Mouse (Mus musculus): ENCODE results near the gene Morc1.

Gene Morc1

DNA sequence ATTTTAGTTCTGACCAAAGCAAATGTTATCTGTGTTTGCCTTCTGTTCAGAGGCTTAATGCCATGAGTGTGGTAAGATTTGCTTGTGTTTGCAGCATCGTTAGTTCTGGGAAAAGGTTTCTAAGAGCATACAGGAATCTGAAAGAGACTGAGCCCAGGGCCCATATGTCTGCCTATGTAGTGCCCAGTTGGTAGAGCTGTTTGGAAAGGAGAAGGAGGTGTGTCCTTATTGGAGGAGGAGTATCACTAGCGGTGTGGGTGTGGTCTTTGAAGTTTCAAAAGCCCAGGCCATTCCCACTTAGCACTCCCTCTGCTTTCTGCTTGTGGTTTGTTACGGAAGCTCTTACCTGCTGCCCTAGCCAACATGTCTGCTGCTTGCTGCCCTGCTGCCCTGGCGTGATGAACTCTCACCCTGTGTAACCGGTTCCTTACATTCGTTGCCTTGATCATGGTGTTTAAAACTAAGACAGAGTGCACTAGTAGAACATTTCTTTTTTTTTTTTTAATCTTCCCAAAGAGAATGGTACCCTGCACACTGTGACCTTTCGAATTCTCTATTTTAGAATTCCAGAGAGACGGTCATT is 48.3 kb downstream of the Morc1 start:
- DNase-seq, result no peak

DNA sequence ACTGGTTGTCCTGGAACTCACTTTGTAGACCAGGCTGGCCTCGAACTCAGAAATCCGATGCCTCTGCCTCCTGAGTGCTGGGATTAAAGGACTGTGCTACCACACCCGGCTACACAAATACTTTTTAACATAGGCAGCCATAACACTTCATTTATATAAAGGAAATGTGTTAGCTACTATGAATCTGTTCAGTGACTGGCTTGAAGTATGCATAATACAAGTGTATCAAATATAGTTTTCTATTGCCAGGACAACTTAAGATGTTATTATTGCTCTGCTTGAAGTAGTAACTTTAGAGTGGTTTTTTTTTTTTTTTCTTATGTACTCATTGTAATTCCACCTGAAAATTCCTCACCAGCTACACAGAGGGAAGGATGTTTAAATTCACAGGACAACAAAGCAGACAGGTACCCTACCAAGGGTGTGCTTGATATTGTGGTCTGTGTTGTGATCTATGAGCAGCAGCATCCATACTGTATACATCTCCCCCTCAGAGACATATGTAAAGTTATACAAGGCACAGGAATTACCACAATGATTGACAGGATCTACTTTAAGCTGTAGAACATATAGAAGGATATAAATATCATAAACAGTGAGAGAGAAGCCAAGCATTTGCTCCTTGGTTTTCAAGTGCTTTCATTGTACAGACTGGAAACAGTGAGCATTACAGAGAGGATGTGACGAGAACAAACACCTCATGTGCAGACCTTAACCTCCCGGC is 85.9 kb downstream of the Morc1 start:
- DNase-seq, result no peak

DNA sequence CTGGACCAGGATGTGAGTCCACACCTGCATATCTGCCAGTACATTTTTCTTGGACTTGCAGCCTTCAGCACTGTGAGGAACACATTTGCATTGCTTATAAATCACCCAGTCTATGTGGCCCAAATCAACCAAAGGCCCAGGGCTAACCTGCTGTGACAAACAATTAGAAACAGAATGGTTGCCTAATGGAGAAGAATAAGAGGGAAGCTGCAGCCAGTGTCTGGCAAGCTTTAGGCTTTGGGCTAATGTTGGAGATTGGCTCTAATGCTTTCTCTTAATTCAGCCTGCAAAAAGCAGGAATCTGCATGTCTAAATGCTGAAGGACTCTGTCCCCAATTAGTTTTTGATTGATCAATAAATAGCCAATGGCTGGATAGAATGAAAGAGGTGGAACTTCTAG is 88.5 kb downstream of the Morc1 start:
- DNase-seq, result no peak

DNA sequence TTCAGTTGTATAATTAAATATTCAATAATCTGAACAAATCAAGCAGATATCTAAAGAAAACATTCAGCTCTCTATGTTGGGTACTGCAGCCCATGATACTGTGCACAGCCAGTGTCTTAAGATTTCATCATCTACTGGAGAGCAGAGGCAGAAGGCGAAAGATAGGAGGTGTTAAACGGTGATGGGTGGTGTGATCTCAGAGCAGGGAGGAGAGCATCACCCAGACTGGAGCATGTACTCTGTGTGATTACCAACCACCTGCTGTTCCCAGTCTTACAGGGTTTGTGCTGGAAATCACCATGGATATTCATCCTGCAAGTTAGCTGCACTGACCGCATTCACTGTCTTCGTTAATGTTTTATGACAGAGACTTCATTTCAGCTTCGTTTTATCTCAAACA is 106.1 kb downstream of the Morc1 start:
- DNase-seq, result peak; percentile 10

DNA sequence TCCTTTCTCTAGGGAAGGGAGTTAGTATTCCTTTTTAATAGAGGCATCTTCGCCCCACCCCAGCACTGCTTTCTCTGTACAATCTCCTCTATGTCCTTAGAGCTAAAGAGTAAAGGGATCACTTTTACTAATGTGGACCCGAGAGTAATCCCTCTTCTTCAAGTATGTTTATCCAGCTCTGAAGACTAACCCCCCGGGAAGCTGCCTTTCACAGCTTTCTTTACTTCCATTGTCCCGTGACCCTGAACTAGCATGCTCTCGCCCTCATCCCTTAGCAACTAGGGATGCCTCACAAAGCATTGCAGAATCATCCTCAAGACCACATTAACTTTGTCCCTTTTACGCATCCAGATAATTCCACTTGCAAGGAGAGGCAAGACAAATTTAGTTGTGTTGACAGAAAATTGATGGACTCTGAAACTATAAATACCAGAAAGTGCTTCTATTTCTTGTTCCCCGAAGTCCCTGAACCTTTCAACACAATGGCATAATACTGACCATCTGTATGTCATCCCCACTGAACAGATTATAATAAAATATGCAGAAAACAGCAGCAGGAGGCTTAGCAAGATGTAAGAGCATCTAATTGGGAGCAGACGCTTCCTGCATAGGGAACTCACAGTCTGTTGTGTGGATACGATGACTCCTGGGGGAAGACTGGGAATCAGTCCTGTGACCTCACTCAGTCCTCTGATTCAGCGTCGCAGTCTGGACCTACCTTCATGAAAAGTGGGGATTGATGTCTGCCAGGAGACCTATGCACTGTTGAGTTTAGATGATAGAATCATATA is 131.4 kb downstream of the Morc1 start:
- no peak for DNase-seq

DNA sequence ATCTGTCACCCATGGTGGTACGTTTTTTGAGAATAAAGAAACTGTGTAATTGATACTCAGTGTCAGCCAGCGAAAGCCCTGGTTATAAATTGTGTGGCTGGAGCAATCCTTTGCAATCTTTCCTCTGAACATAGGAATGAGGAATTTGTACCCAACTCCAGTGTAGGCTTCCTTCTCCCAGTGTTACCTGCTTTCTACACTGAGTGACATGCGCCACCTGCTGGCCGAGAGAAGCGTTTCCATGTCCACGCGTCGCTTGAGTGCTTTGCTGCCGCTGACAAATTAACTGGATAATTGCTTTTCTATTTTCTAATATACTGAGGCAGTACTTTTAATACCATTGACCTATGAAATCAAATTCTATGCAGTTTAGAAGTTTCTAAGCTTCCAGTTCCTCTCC is 139.3 kb downstream of the Morc1 start:
- DNase-seq, result peak; percentile 26

DNA sequence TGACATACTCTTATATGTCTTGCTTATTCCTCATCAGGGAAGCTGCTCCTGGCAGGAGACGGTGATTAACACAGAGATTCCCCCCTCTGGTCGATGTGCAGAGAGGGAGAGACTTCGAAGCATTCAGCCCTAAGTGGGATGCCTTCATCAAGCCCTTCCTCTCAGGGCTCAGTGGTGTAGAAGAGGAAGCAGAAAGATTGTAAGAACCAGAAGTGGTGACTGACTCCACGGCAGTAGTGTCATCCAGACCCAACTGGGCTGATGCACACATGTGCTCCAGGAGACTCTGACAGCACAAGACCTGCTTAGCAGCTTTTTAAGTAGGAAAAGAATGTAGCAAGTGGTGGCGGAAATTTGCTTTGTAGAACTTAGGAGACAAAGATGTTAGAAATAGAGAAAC is 143.0 kb downstream of the Morc1 start:
- DNase-seq, result no peak

DNA sequence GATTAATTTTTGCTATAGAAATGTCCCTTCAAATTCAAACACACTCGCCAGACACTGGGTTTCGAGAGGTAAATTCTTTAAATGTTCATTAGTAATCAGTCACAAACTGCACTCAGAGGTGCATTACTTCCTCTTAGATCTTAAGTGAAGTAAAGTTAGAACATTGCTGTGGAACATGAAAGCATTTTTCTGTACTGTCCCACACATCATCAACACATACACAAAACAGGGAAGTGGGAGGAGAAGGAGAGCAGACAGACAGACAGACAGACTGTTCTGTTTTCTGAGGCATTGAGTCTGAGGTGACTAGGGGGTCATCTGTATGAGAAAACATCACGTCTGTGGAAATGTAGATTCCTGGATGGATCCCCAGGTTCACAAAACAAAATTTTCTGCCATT is 143.5 kb downstream of the Morc1 start:
- no peak for DNase-seq

DNA sequence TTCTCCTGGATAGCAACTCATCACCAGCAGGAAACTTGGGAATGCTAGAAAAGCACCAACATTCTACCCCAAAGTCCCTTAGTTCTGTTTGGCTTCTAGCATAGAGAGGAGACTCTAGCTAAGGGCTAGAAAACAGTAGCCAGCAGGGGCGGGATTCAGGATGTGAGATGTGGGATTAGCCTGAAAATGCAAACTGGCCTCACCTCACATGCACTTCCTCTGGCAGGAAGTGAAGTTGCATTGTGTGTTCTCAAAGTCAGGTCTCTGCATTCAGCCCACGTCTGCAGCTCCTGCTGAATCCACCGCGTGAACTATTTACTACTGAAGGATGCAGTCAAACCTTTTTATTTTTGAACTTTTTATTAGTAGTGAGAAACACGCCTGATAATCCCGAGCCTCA is 154.3 kb downstream of the Morc1 start:
- DNase-seq, result no peak

DNA sequence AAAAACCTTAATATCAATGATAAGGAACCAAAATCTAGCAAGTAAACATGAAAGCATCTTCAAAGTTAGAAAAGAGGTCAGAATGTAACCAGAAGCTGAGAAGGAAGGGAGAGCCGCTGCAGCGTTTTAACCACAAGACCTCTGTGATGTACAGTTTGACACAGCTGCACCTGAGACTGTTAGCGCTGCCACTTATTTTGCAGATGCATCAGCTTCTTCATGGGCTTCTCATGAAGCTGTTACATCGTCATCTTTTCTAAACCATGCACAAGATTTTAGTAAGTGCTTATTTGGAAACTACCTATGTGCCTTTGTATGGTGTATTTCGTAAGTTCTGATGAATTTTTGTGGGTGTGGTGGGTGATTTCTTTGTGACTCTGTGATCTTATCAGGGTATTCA is 163.4 kb downstream of the Morc1 start:
- no peak for DNase-seq

DNA sequence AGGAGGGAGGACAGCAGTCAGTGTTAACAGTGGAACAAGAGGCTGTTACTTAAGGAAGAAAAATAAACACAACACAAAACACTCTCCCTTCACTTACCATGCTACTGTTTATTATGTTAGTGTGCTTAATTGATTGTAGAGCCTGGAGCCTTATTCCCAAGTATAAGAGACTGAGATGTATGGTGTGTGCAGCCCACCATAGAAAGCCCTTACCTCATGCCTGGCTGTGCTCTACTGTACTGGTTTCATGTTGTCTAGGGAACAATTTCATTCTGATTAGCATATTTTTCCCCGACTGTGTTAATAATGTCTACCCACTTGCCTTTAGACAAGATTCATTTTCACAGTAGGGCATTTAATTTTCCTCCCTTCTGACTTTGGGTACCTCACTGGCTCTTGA is 164.2 kb downstream of the Morc1 start:
- DNase-seq, result no peak

DNA sequence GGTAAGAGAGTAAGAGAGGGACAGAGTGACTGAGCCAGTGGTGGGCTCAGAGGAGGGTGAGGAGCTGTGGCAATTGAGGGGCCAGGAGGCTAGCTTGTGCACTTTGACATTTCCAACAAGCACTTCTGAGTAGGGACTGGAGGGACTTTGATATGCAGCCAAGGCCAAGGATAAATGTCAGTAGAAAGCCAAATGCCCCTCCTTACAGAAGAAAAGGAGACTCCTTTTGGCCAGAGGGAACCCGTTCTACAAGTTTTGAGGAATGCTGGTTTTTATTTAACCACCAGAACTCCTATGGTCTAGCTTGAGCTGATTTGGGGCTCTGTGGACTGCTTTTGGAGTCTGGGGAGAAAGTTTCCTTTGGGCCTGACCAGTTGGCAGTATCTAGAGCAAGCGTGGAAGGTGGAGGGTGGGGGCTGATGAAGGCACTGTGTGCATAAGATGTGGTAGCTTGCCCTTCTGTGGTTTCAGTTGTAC is 172.7 kb downstream of the Morc1 start:
- DNase-seq, result no peak

DNA sequence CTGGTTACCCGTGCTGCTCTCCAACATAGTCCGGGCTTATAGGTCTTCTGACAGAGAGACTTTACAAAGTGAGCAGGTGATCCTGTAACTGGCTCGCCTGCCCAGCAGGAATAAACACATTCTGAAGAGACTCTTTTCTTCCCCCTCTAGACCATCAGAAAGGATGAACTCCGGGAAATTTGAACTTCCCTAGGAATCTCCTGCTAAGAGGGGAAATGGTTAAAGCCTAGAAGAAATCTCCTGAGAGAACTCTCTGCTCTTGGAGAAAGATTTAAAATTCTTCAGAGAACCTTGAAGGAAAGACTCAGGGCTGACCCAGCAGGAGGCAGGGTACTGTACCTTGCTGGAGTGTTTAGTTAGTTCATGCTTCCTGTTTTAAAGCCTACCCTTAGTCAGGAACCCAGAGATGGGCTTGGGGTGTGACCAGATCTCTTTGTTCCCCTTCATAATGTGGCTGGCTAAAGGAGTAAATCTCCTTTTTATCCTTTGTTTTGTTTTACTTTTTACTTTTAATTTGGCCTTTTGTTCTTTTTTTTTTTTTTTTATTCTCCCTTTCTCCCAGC is 175.5 kb downstream of the Morc1 start:
- DNase-seq, result no peak

DNA sequence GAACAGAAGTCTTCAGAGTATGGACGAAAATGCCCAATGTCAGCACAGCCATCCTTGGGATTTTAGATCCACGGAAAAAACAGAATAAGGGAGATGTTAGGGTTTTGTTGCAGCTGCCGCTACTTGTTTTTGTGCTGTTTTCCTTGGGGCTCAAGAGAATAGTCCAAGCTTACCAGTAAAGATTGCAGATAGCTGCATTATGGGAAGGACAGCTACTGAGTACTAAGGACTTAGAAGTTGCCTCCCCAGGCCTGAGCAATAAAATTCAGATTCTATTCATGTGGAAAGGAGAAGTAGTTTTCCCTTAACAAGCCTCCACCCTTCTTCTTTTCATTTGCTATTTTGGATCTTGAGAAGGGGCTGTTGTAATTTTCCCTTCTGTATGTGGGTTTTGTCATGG is 177.2 kb downstream of the Morc1 start:
- no peak for DNase-seq

DNA sequence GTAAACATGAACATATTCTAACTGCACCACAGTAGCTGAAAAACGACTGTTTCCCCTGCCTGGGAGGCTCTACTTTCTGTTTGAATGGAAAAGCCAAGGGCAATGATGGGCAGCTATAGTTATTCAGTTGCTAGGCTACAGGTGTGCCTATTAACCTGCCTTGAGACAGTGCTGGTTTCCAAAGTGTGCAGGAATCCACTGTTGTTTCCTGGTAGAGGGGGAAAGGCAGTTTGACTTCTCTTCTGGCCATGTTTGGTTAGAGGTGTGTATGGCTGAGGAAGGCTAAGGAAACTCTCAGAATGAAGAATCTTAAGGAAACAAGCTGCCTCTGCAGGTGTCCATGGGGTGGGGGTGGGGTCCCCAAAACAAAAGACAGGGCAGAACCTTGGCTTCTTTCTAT is 179.8 kb downstream of the Morc1 start:
- DNase-seq, result no peak

DNA sequence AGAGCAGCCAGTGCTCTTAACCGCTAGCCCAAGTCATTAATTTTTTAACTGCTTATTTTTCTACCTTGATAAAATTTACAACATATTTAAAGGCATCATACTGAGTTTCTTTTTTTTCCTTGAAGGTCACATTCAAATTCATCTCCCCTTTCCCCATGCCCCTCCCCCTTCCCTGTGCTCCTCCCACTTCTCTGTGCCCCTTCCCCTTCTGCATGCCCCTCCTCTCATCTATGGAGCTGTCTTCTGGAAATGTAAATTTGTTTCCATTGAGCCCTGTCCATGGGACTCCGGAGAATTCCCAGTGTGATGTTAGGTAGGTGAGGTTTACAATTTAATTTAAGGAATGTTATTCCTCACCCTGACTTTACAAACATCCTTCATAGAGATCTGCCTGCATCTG is 180.4 kb downstream of the Morc1 start:
- DNase-seq, result no peak

DNA sequence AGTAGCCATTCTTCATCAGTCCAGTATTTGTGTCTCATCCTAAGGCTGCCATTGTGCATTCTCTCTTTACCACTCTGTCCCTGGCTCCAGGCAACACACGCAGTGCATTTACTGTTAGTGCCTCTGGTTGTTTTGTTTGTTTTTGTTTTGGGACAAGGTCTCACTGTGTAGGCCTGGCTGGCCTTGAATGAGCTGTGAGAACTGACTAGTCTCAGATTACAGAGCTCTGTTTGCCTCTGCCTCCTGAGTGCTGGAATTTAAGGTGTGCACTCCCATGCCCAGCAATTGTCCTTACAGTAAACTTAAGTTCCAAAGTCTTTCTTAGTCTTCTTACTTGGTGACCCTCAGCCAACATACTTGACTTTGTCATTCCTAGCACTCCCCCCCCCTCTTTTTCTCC is 182.7 kb downstream of the Morc1 start:
- no peak for DNase-seq

DNA sequence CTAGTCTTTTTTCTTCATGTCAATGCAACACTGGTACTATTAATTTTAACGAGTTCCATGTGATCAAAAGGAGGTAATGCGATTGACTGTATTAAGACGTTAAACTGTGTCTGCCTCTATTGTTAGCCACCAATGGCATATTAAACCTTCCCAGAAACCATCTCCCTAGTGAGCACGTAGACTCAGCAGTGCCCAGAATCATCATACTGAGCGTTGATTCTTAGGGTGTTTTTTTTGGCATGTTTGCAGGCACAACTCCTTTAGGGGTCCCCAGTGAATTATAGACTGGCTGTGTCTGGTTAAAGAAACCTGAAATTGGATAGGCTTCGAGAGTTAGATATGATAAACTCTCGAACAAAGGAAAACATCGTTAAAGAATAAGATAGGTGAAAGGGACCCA is 189.5 kb downstream of the Morc1 start:
- DNase-seq, result no peak

DNA sequence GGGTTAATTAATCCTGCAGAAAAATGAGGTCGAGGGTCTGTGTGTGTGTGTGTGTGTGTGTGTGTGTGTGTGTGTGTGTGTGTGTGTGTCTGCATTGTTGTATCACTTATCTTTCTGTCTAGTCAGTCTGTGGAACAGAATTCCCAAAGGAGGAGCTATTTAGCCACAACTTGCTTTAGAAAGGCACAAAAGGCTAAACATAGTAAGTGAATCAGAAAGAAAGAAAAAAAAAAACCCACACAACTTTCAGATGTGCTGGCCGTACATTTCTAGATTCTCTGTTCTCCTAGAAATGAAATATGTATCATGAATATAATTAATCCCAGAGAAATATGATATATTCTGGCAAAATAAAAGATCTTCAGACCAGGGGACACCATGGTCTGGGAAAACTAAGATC is 190.0 kb downstream of the Morc1 start:
- no peak for DNase-seq

DNA sequence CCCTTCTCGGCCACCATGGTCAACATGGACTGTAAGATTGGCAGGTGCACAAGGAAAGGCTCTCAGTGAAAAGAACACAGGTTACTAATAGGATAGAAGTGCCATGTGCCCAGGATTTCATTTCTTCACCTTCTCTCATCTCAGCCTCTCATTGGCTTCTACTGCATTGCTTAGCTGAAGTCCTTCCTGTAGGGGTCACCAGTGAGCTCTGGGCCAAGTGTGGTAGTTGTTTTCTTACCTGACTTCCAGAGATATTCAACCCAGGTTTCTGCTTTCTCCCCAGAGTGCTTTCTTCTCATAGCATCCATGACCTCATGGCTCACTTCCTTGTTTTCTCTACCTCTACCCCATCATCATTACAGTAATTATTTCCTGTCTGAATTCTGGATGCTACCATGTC is 192.4 kb downstream of the Morc1 start:
- no peak for DNase-seq

DNA sequence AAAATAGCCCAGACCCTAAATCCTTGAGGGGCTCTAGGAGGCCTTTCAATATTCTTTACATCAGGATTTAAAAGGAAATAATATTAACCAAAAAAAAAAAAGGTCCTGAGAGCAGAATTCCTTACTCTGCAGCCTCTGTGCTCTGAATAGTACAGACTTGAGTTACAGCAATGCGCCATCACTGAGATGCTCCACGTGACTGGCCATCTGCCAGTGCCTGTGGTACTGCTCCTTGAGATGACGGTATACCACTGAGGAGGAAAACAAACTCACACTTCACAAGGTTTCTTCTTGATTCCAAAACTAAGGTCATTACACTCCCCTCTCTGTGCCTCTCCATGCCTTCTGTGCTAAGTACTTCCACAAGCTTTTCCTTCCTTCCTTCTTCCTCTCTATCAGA is 195.1 kb downstream of the Morc1 start:
- DNase-seq, result no peak

DNA sequence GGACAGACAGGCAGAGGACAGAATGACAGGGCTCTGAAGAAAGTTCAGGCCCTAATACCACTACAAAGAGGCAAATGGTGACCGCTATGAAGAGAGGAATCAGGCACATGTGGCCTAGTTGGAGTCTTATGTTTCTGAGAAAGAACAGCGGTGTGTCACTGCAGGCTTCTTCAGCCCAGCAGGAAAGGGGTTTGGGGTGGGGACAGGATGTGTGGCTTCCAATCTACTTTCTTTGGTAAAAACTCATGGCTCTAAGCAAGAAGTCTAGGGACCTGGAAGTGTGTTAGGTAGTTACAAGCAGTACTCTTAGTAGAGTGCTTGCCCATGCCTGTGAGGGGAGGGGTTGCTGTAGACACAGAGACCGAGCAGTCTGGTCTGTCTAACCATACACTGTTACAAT is 196.3 kb downstream of the Morc1 start:
- no peak for DNase-seq

DNA sequence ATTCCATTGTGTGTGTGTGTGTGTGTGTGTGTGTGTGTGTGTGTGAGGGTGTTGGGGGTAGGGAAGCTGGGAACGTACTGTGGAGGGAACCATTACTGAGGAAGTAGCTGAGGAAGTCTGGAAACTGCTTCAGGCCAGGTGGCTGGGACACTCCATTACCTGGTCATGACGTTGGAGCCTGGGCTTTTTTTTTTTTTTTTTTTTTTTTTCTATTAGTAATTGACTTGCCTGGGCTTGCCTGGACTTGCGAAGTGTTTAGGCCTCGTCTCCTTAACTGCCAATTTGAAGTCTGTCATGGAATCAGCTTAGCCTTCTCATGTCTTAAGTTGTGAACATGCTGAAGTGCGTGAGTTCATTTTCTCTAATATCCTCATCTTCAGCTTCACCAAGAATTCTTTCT is 198.7 kb downstream of the Morc1 start:
- DNase-seq, result no peak

DNA sequence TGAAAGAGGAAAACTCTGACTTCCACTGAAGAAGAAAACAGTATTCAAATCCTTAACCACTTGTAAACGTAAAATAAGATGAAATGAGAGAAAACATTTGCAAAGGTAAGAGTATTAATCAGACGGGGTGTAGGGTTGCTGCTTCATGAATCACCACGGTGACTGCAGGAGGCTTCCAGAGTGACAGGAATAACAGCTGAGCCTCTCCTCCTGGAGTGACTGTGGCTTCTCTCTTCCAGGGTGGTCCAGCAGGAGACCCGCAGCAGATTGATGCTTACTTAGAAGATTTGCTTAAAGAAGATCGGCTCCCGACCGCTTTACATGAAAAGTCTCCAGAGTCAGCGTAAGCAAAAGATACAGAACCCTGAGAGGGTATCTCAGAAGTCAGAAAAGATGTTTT is 199.4 kb downstream of the Morc1 start:
- no peak for DNase-seq
